Mouse (Mus musculus) kidney, postnatal 25 days (tissue): ENCODE measurements around the gene Fkbp11.
A peak's percentile ranks its signal among the peaks of the same experiment; 100 is the strongest.
"Not testable (repeated sequence)": the region's sequence is repeated elsewhere in the genome, so short reads cannot be mapped to it uniquely, and the experiment has no call there.

Source experiments
- DNase-seq, 2 experiments: peaks; one replicate each; pipeline ENCODE4 v3.0.0; 2021; ENCODE audit warnings: mixed read lengths in 2 of 2

Gene Fkbp11

GRCm38 (mm10) chr15:98727443-98728321 lies at the start of gene Fkbp11:
TSS of gene Fkbp11 (minus strand) at chr15:98728198.
- peak; percentile 77 to 89 for DNase-seq

GRCm38 (mm10) chr15:98777762-98778161 lies 49.8 kb upstream of the Fkbp11 start, which contains the start of gene Wnt10b:
TSS of gene Wnt10b (minus strand) at chr15:98778150.
- DNase-seq, result no peak

GRCm38 (mm10) chr15:98777005-98777616 lies 49.1 kb upstream of the Fkbp11 start:
- no peak for DNase-seq

- DNase-seq, result peak; percentile 26 to 62
Measured at GRCm38 (mm10) chr15:98776280-98777004, 48.4 kb upstream of the Fkbp11 start.

- DNase-seq, result no peak
Measured at GRCm38 (mm10) chr15:98775533-98775932, 47.5 kb upstream of the Fkbp11 start.

GRCm38 (mm10) chr15:98774096-98774495 lies 46.1 kb upstream of the Fkbp11 start:
- DNase-seq, result no peak

- no peak for DNase-seq
Measured at GRCm38 (mm10) chr15:98772511-98773211, 44.7 kb upstream of the Fkbp11 start.

GRCm38 (mm10) chr15:98771813-98772425 lies 43.9 kb upstream of the Fkbp11 start:
- DNase-seq, result no peak

- no peak for DNase-seq
Measured at GRCm38 (mm10) chr15:98768259-98768658, 40.3 kb upstream of the Fkbp11 start.

- no peak for DNase-seq
Measured at GRCm38 (mm10) chr15:98765929-98766328, 37.9 kb upstream of the Fkbp11 start.

GRCm38 (mm10) chr15:98762670-98763529 lies 34.9 kb upstream of the Fkbp11 start, which contains the start of gene Arf3:
TSS of gene Arf3 (minus strand) at chr15:98763214.
- peak; percentile 97 to 98 for DNase-seq

- DNase-seq, result peak; percentile 77 to 93
Measured at GRCm38 (mm10) chr15:98762201-98762621, 34.2 kb upstream of the Fkbp11 start.

GRCm38 (mm10) chr15:98754125-98754524 lies 26.1 kb upstream of the Fkbp11 start:
- no peak for DNase-seq

GRCm38 (mm10) chr15:98753021-98753423 lies 25.0 kb upstream of the Fkbp11 start:
- DNase-seq, result no peak

GRCm38 (mm10) chr15:98749093-98749492 lies 21.1 kb upstream of the Fkbp11 start:
- no peak for DNase-seq

- no peak for DNase-seq
Measured at GRCm38 (mm10) chr15:98747296-98747695, 19.3 kb upstream of the Fkbp11 start.

GRCm38 (mm10) chr15:98746344-98746965 lies 18.5 kb upstream of the Fkbp11 start:
- no peak for DNase-seq

- DNase-seq, result not testable (repeated sequence)
Measured at GRCm38 (mm10) chr15:98743863-98744262, 15.9 kb upstream of the Fkbp11 start.

- DNase-seq, result no peak
Measured at GRCm38 (mm10) chr15:98742766-98743428, 14.9 kb upstream of the Fkbp11 start.

GRCm38 (mm10) chr15:98740219-98740618 lies 12.2 kb upstream of the Fkbp11 start:
- DNase-seq, result no peak
